Mouse (Mus musculus): Measurements from ENCODE around the gene Khnyn.

DNA sequence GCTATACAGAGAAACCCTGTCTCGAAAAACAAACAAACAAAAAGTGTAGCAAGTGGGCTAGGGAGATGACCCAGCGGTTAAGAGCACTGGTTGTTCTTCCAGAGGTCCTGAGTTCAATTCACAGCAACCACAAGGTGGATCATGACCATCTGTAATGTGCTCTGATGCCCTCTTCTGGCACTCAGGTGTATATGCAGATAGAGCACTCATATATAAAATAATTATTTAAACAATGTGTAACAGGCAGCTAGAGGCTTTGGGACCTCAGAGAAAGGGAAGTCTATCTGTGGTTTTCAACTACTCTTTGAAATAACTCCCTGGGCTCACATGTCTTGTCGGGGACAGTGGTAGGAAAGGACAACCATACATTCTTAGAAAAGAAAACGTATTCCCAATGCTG is 46.0 kb upstream of the Khnyn start:
- TF ChIP-seq TAL1 (IDR thresholded peaks at IDR 0.05; ENCODE audit: low read length) = no peak
- TF ChIP-seq GATA1 (IDR thresholded peaks at IDR 0.05; ENCODE audit: low read length) = no peak

Data from erythroblast, embryonic 14.5 days (primary cell).